Mouse (Mus musculus): ENCODE data around the gene Thumpd1. TPM values are rescaled to one million over a fixed set of nuclear protein-coding genes. Genes with fewer than 3 reads are reported as not detected.

Gene Thumpd1
- polyA plus RNA-seq, 1 experiment from 2014 or later = 65.3 TPM

Other genes starting within 250 kb of the Thumpd1 start
- 0.13 TPM in 1 of 2 replicates, not detected in the other for gene Umod, start 241.5 kb downstream of the Thumpd1 start, polyA plus RNA-seq (2014; fragmentation: Nextera tagmentation; extraction: Ambion mirVana)
- 0.15 and 0.20 TPM in 2 replicates for gene Acsm5, start 201.3 kb downstream of the Thumpd1 start, polyA plus RNA-seq (2014; fragmentation: Nextera tagmentation; extraction: Ambion mirVana)
- gene Pdilt, start 197.3 kb downstream of the Thumpd1 start, polyA plus RNA-seq (2014; fragmentation: Nextera tagmentation; extraction: Ambion mirVana) = not detected in 2 replicates
- gene Acsm2, start 166.5 kb downstream of the Thumpd1 start, polyA plus RNA-seq (2014; fragmentation: Nextera tagmentation; extraction: Ambion mirVana) = not detected in 2 replicates
- 0.37 and 0.47 TPM in 2 replicates for gene Acsm1, start 113.8 kb downstream of the Thumpd1 start, polyA plus RNA-seq (2014; fragmentation: Nextera tagmentation; extraction: Ambion mirVana)
- 8.9 and 9.6 TPM in 2 replicates for gene Acsm4, start 30.8 kb downstream of the Thumpd1 start, polyA plus RNA-seq (2014; fragmentation: Nextera tagmentation; extraction: Ambion mirVana)
- gene Acsm3, start 40.1 kb upstream of the Thumpd1 start, polyA plus RNA-seq (2014; fragmentation: Nextera tagmentation; extraction: Ambion mirVana) = 0.24 TPM in 2 replicates
- gene Rexo5, start 73.2 kb upstream of the Thumpd1 start, polyA plus RNA-seq (2014; fragmentation: Nextera tagmentation; extraction: Ambion mirVana) = 17.8 and 24.2 TPM in 2 replicates
- gene Eri2, start 73.3 kb upstream of the Thumpd1 start, polyA plus RNA-seq (2014; fragmentation: Nextera tagmentation; extraction: Ambion mirVana) = 22.2 and 25.0 TPM in 2 replicates
- 9.9 and 10.6 TPM in 2 replicates for gene Lyrm1, start 175.1 kb upstream of the Thumpd1 start, polyA plus RNA-seq (2014; fragmentation: Nextera tagmentation; extraction: Ambion mirVana)
- 7.5 and 7.9 TPM in 2 replicates for gene Dcun1d3, start 175.5 kb upstream of the Thumpd1 start, polyA plus RNA-seq (2014; fragmentation: Nextera tagmentation; extraction: Ambion mirVana)